Mouse (Mus musculus): ENCODE measurements around the gene Adgrf2. TPM values are rescaled to one million over a fixed set of nuclear protein-coding genes. Genes with fewer than 3 reads are reported as not detected.

The Adgrf2 gene
- total RNA-seq, 2 experiments from 2014 or later, result 0.41 TPM; not detected in 1

Other genes with a start within 250 kb of the Adgrf2 start
- not detected for gene Opn5, start 130.8 kb downstream of the Adgrf2 start, total RNA-seq (2021)
- gene Adgrf4, start 49.9 kb downstream of the Adgrf2 start, total RNA-seq (2021), result under 1 TPM; 0.12 to 0.37 TPM
- 10 to 100 TPM; 36.1 to 36.5 TPM for gene Cd2ap, start 134.5 kb upstream of the Adgrf2 start, total RNA-seq (2021)